Mouse (Mus musculus) limb, embryonic 13.5 days (tissue): ENCODE data around the gene Taar6. TPM values are rescaled to one million over a fixed set of nuclear protein-coding genes. Genes with fewer than 3 reads are reported as not detected.

Experiments used
- polyA plus RNA-seq: library from polyadenylated mRNA; unstranded; fragments of >200 nt; fragmentation: Nextera tagmentation; extraction: Ambion mirVana; gene quantifications from 2 replicates; pipeline ENCODE4 v1.2.1, GENCODE M21; 2015

Gene Taar6
- polyA plus RNA-seq, 1 experiment from 2014 or later, result not detected

Other genes with a start within 250 kb of the Taar6 start
- 174 and 179 TPM in 2 replicates for gene Rps12, start 198.4 kb downstream of the Taar6 start, polyA plus RNA-seq
- 16.6 and 18.1 TPM in 2 replicates for gene Slc18b1, start 188.7 kb downstream of the Taar6 start, polyA plus RNA-seq
- not detected in 2 replicates for gene Vnn3, start 134.2 kb downstream of the Taar6 start, polyA plus RNA-seq
- 0.95 and 1.1 TPM in 2 replicates for gene Vnn1, start 91.0 kb downstream of the Taar6 start, polyA plus RNA-seq
- not detected in 2 replicates for gene Taar1, start 65.3 kb downstream of the Taar6 start, polyA plus RNA-seq
- not detected in 2 replicates for gene Taar2, start 47.1 kb downstream of the Taar6 start, polyA plus RNA-seq
- gene Taar3, start 36.1 kb downstream of the Taar6 start, polyA plus RNA-seq, result not detected in 2 replicates
- gene Taar4, start 25.2 kb downstream of the Taar6 start, polyA plus RNA-seq, result not detected in 2 replicates
- not detected in 2 replicates for gene Taar5, start 14.9 kb downstream of the Taar6 start, polyA plus RNA-seq
- gene Taar7a, start 7.8 kb upstream of the Taar6 start, polyA plus RNA-seq, result not detected in 2 replicates
- not detected in 2 replicates for gene Taar7b, start 14.3 kb upstream of the Taar6 start, polyA plus RNA-seq
- gene Taar7d, start 41.6 kb upstream of the Taar6 start, polyA plus RNA-seq, result not detected in 2 replicates
- not detected in 2 replicates for gene Taar7e, start 52.0 kb upstream of the Taar6 start, polyA plus RNA-seq
- not detected in 2 replicates for gene Taar7f, start 63.9 kb upstream of the Taar6 start, polyA plus RNA-seq
- gene Taar8a, start 90.9 kb upstream of the Taar6 start, polyA plus RNA-seq, result not detected in 2 replicates
- not detected in 2 replicates for gene Taar8b, start 106.6 kb upstream of the Taar6 start, polyA plus RNA-seq
- gene Taar8c, start 116.3 kb upstream of the Taar6 start, polyA plus RNA-seq, result not detected in 2 replicates
- not detected in 2 replicates for gene Taar9, start 123.9 kb upstream of the Taar6 start, polyA plus RNA-seq
- 71.5 and 73.7 TPM in 2 replicates for gene Stx7, start 163.7 kb upstream of the Taar6 start, polyA plus RNA-seq
- gene Moxd1, start 237.9 kb upstream of the Taar6 start, polyA plus RNA-seq, result 33.5 and 39.7 TPM in 2 replicates